Mouse (Mus musculus): ENCODE results near the gene Rfx7. TPM values are rescaled to one million over a fixed set of nuclear protein-coding genes. Genes with fewer than 3 reads are reported as not detected.

Rfx7 gene
- polyA plus RNA-seq, 1 experiment from 2014 or later, result 14.9 TPM

DNA sequence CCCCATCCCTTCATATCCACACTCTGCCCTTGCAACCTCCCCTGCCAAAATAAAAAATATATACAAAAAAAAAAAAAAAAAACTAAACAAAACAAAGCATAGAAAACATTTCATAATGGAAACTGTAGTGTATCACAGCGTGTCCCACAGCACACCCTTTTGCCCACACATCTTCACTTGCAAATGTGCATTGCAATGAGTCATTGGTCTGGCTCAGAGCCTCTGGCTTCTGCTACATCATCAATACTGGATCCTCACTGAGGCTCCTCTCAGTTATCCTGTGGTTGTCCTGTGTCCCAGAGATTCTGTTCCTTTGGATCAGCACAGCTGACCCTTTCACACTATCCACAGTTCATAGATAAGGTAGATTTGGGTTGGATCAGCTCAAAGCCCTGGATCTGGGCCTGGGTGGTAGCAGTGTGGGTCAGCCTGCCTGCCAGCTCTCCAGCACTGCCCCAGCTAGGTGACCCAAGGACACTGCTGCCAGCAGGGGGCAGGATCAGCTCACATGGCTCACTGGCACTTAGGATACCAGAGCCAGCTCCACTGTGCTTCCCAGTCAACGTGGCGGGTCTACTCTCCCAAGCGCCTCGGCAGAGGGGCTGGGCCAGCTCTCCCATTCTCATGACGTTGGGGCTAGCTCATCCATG, 122.7 kb downstream of the Rfx7 start:
- no peak overlapping the region for H3K27ac ChIP-seq (ENCODE audit: low read length)
- H3K4me1 ChIP-seq (ENCODE audit: control insufficient read depth, insufficient read depth, low read length), result 0 out of 2 replicates have a peak, but pooled peaks cover 3% of the 10 kb centered on the region
- no peak overlapping the region for H3K4me3 ChIP-seq (ENCODE audit: low read depth, low read length)
- H3K4me2 ChIP-seq (ENCODE audit: low read length), result no peak overlapping the region
- H3K9me3 ChIP-seq (replicated peaks; ENCODE audit: control insufficient read depth, low read length, poor library complexity, severe bottlenecking), result no peaks in the 10 kb centered on the region
- no peak overlapping the region for H3K9ac ChIP-seq (ENCODE audit: low read depth, low read length)
- H3K27me3 ChIP-seq (ENCODE audit: control insufficient read depth, insufficient read depth, low read depth, low read length), result no peaks in the 10 kb centered on the region
- 66% methylated on average over 6 of the region's 6 CpGs for WGBS
- ATAC-seq, result no peak
- H3K36me3 ChIP-seq (ENCODE audit: control insufficient read depth, insufficient read depth, low read length), result no peaks in the 10 kb centered on the region

DNA sequence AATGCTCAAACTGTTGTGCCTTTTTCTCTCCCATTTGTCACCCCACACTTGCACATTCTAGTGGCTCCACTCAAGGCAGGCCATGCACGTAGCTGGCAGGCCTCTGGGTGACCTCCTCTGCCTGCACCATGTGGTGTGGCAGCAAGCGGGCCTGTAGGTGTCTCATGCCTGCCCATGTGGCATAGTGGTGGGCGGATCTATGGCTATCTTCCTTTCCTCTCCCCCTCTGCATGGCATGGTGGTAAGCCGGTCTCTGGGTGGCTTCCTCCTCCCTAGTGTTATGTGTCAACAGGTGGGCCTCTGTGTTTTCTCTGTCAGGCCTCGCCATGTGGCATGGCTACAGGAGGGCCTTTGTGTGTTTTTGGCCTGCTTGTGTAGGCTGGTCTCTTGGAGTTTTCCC, 123.6 kb downstream of the Rfx7 start:
- no peak for ATAC-seq
- H3K27ac ChIP-seq (ENCODE audit: low read length), result no peak overlapping the region
- WGBS, result 82% methylated on average over 5 of the region's 5 CpGs
- H3K9me3 ChIP-seq (replicated peaks; ENCODE audit: control insufficient read depth, low read length, poor library complexity, severe bottlenecking), result no peaks in the 10 kb centered on the region
- no peaks in the 10 kb centered on the region for H3K36me3 ChIP-seq (ENCODE audit: control insufficient read depth, insufficient read depth, low read length)
- no peaks in the 10 kb centered on the region for H3K27me3 ChIP-seq (ENCODE audit: control insufficient read depth, insufficient read depth, low read depth, low read length)
- H3K9ac ChIP-seq (ENCODE audit: low read depth, low read length), result no peak overlapping the region
- H3K4me3 ChIP-seq (ENCODE audit: low read depth, low read length), result no peak overlapping the region
- no peak overlapping the region for H3K4me2 ChIP-seq (ENCODE audit: low read length)
- peaks cover 3% of the 10 kb centered on the region; the same call in 1 of the 2 replicates for H3K4me1 ChIP-seq (ENCODE audit: control insufficient read depth, insufficient read depth, low read length)

DNA sequence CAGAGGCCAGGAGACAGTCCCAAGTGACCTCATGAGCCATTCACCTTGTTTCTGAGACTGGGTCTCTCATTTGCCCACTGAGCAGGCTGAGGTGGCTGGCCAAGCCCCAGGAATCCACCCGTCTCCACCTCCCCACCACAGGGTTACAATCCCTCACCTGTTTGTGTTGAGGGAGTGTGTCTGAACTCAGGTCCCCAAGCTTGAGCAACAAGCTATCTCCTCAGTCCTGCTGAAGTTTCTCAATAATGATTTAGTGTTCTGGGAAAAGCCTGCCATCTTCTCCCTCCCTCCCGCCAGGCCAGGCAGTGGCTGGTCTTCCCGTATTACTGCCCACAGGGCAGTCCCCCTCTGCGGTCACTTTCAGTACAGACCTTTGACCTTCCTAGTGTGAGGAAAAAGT, 124.5 kb downstream of the Rfx7 start:
- no peak for ATAC-seq
- no peak overlapping the region for H3K9ac ChIP-seq (ENCODE audit: low read depth, low read length)
- no peak overlapping the region for H3K4me2 ChIP-seq (ENCODE audit: low read length)
- peaks cover 7% of the 10 kb centered on the region for H3K4me1 ChIP-seq (ENCODE audit: control insufficient read depth, insufficient read depth, low read length)
- H3K27me3 ChIP-seq (ENCODE audit: control insufficient read depth, insufficient read depth, low read depth, low read length), result no peaks in the 10 kb centered on the region
- H3K9me3 ChIP-seq (replicated peaks; ENCODE audit: control insufficient read depth, low read length, poor library complexity, severe bottlenecking), result no peaks in the 10 kb centered on the region
- no peak overlapping the region for H3K4me3 ChIP-seq (ENCODE audit: low read depth, low read length)
- H3K36me3 ChIP-seq (ENCODE audit: control insufficient read depth, insufficient read depth, low read length), result no peaks in the 10 kb centered on the region
- H3K27ac ChIP-seq (ENCODE audit: low read length), result no peak overlapping the region
- 31% methylated on average over 4 of the region's 4 CpGs for WGBS

DNA sequence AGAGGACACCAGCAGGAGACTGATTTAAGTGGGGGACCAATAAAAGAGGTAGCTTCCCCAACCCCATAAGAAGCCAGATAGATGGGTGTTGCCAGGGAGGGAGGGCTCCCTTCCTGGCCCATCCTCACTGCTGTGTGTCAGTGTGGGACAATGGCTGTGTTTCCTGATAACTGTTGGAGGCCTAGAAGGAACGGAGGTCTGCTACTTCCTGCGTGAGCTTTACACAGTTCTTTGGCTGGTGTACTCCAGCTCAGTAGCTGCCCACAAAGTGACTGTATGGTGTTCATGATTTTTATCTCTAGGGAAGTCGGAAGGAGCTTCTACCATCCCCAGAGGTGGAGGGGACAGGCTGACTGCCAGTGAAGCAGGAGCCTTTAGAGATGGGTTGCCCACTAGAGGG, 124.9 kb downstream of the Rfx7 start:
- no peak overlapping the region for H3K9ac ChIP-seq (ENCODE audit: low read depth, low read length)
- 16% methylated on average over 3 of the region's 3 CpGs for WGBS
- peaks cover 7% of the 10 kb centered on the region for H3K4me1 ChIP-seq (ENCODE audit: control insufficient read depth, insufficient read depth, low read length)
- no peaks in the 10 kb centered on the region for H3K36me3 ChIP-seq (ENCODE audit: control insufficient read depth, insufficient read depth, low read length)
- H3K4me2 ChIP-seq (ENCODE audit: low read length), result no peak overlapping the region
- H3K9me3 ChIP-seq (replicated peaks; ENCODE audit: control insufficient read depth, low read length, poor library complexity, severe bottlenecking), result no peaks in the 10 kb centered on the region
- H3K27ac ChIP-seq (ENCODE audit: low read length), result no peak overlapping the region
- H3K27me3 ChIP-seq (ENCODE audit: control insufficient read depth, insufficient read depth, low read depth, low read length), result no peaks in the 10 kb centered on the region
- ATAC-seq, result no peak
- H3K4me3 ChIP-seq (ENCODE audit: low read depth, low read length), result no peak overlapping the region

DNA sequence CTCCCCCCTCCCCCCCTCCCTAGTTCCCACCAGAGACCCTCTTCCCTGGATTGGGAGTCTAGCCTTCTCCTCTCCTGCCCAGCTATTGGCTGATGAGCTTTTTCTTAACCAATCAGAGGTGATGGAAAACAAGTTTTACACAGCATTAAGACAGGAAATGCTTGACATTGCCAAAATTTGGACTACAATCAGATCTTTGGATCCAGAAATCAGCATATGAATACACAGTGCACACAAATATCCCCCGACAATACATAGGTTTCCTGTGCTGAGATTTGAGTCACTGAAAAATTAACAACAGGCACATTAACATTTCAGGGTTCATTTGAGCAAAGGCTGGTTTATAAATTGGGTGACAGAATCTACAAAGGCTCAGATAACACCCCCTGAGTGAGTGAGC, 125.7 kb downstream of the Rfx7 start:
- no peak for ATAC-seq
- no peak overlapping the region for H3K4me2 ChIP-seq (ENCODE audit: low read length)
- no peaks in the 10 kb centered on the region for H3K27me3 ChIP-seq (ENCODE audit: control insufficient read depth, insufficient read depth, low read depth, low read length)
- no peaks in the 10 kb centered on the region for H3K9me3 ChIP-seq (replicated peaks; ENCODE audit: control insufficient read depth, low read length, poor library complexity, severe bottlenecking)
- H3K9ac ChIP-seq (ENCODE audit: low read depth, low read length), result no peak overlapping the region
- no peak overlapping the region for H3K4me3 ChIP-seq (ENCODE audit: low read depth, low read length)
- no peak overlapping the region for H3K27ac ChIP-seq (ENCODE audit: low read length)
- WGBS, result 63% methylated on average over 1 of the region's 1 CpGs
- H3K4me1 ChIP-seq (ENCODE audit: control insufficient read depth, insufficient read depth, low read length), result peaks cover 6% of the 10 kb centered on the region
- H3K36me3 ChIP-seq (ENCODE audit: control insufficient read depth, insufficient read depth, low read length), result no peaks in the 10 kb centered on the region

DNA sequence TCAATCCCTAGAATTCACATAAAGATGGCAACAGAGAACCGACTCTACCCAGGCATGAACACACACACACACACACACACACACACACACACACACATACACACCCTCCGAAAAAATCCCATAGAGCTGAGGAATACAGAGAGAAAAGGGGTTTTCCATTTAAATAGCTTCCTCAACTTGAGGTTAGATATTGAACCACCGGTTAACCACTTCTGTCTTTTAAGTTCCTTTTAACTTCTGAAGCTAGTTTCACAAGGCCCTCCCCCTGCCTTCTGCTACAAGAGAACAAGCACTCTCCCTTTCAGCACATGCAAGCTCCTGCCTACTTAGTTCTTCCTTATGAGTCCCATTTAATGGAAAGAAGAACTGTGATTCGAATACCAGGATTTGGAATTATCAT, 128.1 kb downstream of the Rfx7 start:
- no peak overlapping the region for H3K27ac ChIP-seq (ENCODE audit: low read length)
- H3K9me3 ChIP-seq (replicated peaks; ENCODE audit: control insufficient read depth, low read length, poor library complexity, severe bottlenecking), result no peaks in the 10 kb centered on the region
- no peaks in the 10 kb centered on the region for H3K36me3 ChIP-seq (ENCODE audit: control insufficient read depth, insufficient read depth, low read length)
- peaks cover 19% of the 10 kb centered on the region for H3K4me1 ChIP-seq (ENCODE audit: control insufficient read depth, insufficient read depth, low read length)
- ATAC-seq, result no peak
- WGBS, result 75% methylated on average over 4 of the region's 4 CpGs
- H3K27me3 ChIP-seq (ENCODE audit: control insufficient read depth, insufficient read depth, low read depth, low read length), result no peaks in the 10 kb centered on the region
- H3K9ac ChIP-seq (ENCODE audit: low read depth, low read length), result no peak overlapping the region
- H3K4me3 ChIP-seq (ENCODE audit: low read depth, low read length), result no peak overlapping the region
- no peak overlapping the region for H3K4me2 ChIP-seq (ENCODE audit: low read length)

DNA sequence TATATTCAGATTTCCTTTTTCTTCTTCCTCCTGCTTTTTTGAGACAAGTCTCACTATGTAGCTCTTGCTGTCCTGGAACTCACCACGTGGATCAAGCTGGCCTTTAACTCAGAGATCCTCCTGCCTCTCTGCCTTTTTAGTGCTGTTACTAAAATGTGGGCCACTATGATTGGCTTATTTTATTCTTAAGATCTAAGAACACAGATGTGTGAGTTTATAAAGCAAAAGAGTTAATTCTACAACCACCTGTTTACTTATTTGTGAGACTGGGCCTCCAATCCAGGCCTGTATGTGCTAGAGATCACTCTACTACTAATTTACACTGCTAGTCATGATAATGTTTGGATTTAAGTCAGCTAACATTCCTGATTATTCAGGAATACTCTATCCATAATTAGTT, 128.9 kb downstream of the Rfx7 start:
- Histone ChIP-seq H3K36me3 (ENCODE audit: control insufficient read depth, insufficient read depth, low read length) (0 out of 2 replicates have a peak, but pooled peaks cover 3% of the 10 kb centered on the region), H3K4me3 (ENCODE audit: low read depth, low read length) (no peak overlapping the region), H3K27me3 (ENCODE audit: control insufficient read depth, insufficient read depth, low read depth, low read length) (no peaks in the 10 kb centered on the region), H3K9me3 (replicated peaks; ENCODE audit: control insufficient read depth, low read length, poor library complexity, severe bottlenecking) (no peaks in the 10 kb centered on the region), H3K27ac (ENCODE audit: low read length) (peak overlapping the region; percentile 66), H3K4me2 (ENCODE audit: low read length) (no peak overlapping the region), H3K4me1 (ENCODE audit: control insufficient read depth, insufficient read depth, low read length) (peaks cover 27% of the 10 kb centered on the region), H3K9ac (ENCODE audit: low read depth, low read length) (no peak overlapping the region)
- no peak for ATAC-seq
- 42% methylated on average over 1 of the region's 1 CpGs for WGBS

DNA sequence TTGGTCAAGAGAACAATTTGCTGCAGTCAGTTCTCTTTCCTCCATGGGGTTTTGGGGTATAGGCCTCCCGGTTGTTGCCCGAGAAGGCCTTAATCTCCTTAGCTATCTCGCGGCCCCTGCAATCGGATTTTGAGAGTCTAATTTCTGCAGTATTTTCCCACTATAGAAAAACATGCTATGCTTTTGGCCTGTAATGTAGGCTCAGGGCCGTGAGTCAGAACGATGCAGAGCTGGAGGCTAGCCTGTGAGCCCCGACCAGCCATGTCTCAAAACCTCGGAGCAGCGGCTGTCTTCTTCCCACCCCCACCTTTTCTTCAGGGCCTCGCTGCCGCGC, 129.5 kb downstream of the Rfx7 start:
- Histone ChIP-seq H3K4me2 (ENCODE audit: low read length) (peak overlapping the region; percentile 80), H3K4me1 (ENCODE audit: control insufficient read depth, insufficient read depth, low read length) (peaks cover 31% of the 10 kb centered on the region), H3K9ac (ENCODE audit: low read depth, low read length) (peak overlapping the region; percentile 99), H3K9me3 (replicated peaks; ENCODE audit: control insufficient read depth, low read length, poor library complexity, severe bottlenecking) (no peaks in the 10 kb centered on the region), H3K36me3 (ENCODE audit: control insufficient read depth, insufficient read depth, low read length) (0 out of 2 replicates have a peak, but pooled peaks cover 3% of the 10 kb centered on the region), H3K27ac (ENCODE audit: low read length) (peak overlapping the region; percentile 100), H3K4me3 (ENCODE audit: low read depth, low read length) (peak overlapping the region; percentile 98), H3K27me3 (ENCODE audit: control insufficient read depth, insufficient read depth, low read depth, low read length) (no peaks in the 10 kb centered on the region)
- WGBS, result under 1% methylated on average over 13 of the region's 13 CpGs
- ATAC-seq, result no peak

DNA sequence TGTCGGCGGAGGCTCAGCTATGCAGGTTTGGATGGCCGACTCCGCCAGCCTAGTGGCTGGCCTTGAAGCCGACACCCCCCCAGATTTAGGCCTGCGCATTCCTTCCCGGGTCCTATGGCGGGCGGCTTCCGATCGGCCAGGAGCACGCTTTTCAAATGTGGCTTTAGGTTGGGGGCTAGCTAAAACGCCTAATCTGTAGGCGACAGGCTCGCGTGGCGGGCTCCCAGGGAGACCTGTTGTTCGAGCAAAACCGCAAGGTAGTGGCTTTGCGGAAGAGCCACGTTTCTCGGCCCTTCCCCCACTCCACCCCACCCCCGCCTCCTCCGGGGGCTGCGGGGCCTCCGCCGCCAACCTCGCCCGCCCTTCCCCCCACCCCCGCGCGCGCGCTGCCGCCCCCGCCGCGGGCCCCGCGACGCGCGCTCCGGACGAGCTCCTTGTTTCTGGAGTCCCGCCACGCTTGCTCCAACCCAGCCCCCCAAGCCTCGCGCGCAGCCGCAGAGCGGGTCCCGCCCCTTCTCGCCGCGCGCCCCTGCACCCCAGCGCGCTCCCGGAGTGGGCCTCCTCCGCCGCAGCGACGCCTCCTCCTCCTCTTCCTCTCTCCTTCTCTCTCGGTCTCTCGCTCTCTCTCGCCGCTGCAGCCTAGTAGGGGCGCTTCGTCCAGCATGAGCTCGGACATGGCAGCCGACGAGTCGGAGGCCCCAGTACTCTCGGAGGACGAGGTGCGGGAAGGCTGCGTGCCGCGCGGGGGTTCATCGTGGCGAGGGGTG, 130.0 kb downstream of the Rfx7 start, which contains the start of gene Nedd4:
Gene Nedd4 (plus strand): TSS at position 452 of the 767 bp plus-strand sequence.
- Histone ChIP-seq H3K27me3 (ENCODE audit: control insufficient read depth, insufficient read depth, low read depth, low read length) (no peaks in the 10 kb centered on the region), H3K36me3 (ENCODE audit: control insufficient read depth, insufficient read depth, low read length) (0 out of 2 replicates have a peak, but pooled peaks cover 3% of the 10 kb centered on the region), H3K9me3 (replicated peaks; ENCODE audit: control insufficient read depth, low read length, poor library complexity, severe bottlenecking) (no peaks in the 10 kb centered on the region), H3K4me3 (ENCODE audit: low read depth, low read length) (peak within 1 kb of the TSS; percentile 98), H3K4me2 (ENCODE audit: low read length) (peak within 1 kb of the TSS; percentile 80), H3K4me1 (ENCODE audit: control insufficient read depth, insufficient read depth, low read length) (peaks cover 35% of the 10 kb centered on the region), H3K9ac (ENCODE audit: low read depth, low read length) (peak within 1 kb of the TSS; percentile 99), H3K27ac (ENCODE audit: low read length) (peak within 1 kb of the TSS; percentile 100)
- under 1% methylated on average over 64 of the region's 83 CpGs for WGBS
- ATAC-seq, result peak; percentile 92
